Mouse (Mus musculus) stomach, postnatal 0 days (tissue): ENCODE data around the gene Dlgap3. TPM values are rescaled to one million over a fixed set of nuclear protein-coding genes. Genes with fewer than 3 reads are reported as not detected.
A peak's percentile ranks its signal among the peaks of the same experiment; 100 is the strongest.

Source experiments
- ATAC-seq: fragments of 200-750 bp; cut with Nextera tagmentation; 2 replicates; pipeline ENCODE4 v1.8.0; 2017; ENCODE audit not compliant: low FRiP score, low TSS enrichment
- DNase-seq: peaks from one replicate; pipeline ENCODE4 v3.0.0-alpha.2; 2016; ENCODE audit warnings: low spot score
- H3K27ac ChIP-seq: fragments of 300-500 bp; sonication (generic); replicated peaks from 2 replicates; pipeline ENCODE4 v1.5.1; 2014; ENCODE audit warnings: mild to moderate bottlenecking, control low read depth
- H3K27me3 ChIP-seq: fragments of 300-500 bp; sonication (generic); 2 replicates; pipeline ENCODE4 v1.6.1; 2014; ENCODE audit warnings: low read length; ENCODE audit not compliant: control insufficient read depth, insufficient read depth
- H3K36me3 ChIP-seq: fragments of 300-500 bp; sonication (generic); 2 replicates; pipeline ENCODE4 v1.6.1; 2014; ENCODE audit warnings: low read length, mixed read lengths; ENCODE audit not compliant: control insufficient read depth, insufficient read depth
- H3K4me1 ChIP-seq: fragments of 300-500 bp; sonication (generic); replicated peaks from 2 replicates; pipeline ENCODE4 v1.6.1; 2014; ENCODE audit warnings: antibody characterized with exemption; ENCODE audit not compliant: control insufficient read depth, insufficient read depth
- H3K4me2 ChIP-seq: fragments of 300-500 bp; sonication (generic); replicated peaks from 2 replicates; pipeline ENCODE4 v1.6.1; 2014; ENCODE audit warnings: low read depth, mild to moderate bottlenecking, control low read depth, moderate library complexity
- H3K4me3 ChIP-seq: fragments of 300-500 bp; sonication (generic); 2 replicates; pipeline ENCODE4 v1.5.1; 2014; ENCODE audit warnings: low read depth, low read length, control low read depth
- H3K9ac ChIP-seq: fragments of 300-500 bp; sonication (generic); 2 replicates; pipeline ENCODE4 v1.6.1; 2014; ENCODE audit warnings: mild to moderate bottlenecking, low read length, control low read depth, mixed read lengths
- H3K9me3 ChIP-seq: fragments of 300-500 bp; sonication (generic); 2 replicates; pipeline ENCODE4 v1.6.1; 2016; ENCODE audit warnings: low read length; ENCODE audit not compliant: control insufficient read depth
- CTCF ChIP-seq: IDR thresholded peaks from 2 replicates; pipeline ENCODE4 v1.5.1; 2016; ENCODE audit warnings: antibody characterized with exemption, low read depth, mild to moderate bottlenecking, moderate library complexity
- EP300 ChIP-seq: optimal IDR thresholded peaks from 2 replicates; pipeline ENCODE3; 2016; ENCODE audit warnings: antibody characterized with exemption
- WGBS: fragments of 180-500 bp; shearing (Covaris S2); extraction: QIAGEN DNeasy Blood & Tissue Kit; methylation state at CpG from one replicate; pipeline ENCODE4 v1.1.7; 2014; 5-methylcytosine and 5-hydroxymethylcytosine counted together
- polyA plus RNA-seq: library from polyadenylated mRNA; unstranded; fragments of >200 nt; fragmentation: Nextera tagmentation; extraction: Ambion mirVana; gene quantifications from 2 replicates; pipeline ENCODE4 v1.2.1, GENCODE M21; 2015

Dlgap3 gene
- polyA plus RNA-seq, 1 experiment from 2014 or later: 0.45 TPM

- Histone ChIP-seq H3K4me2 (no peak overlapping the region), H3K4me3 (no peak overlapping the region), H3K27me3 (peaks cover 5% of the 10 kb centered on the region; the same call in 1 of the 2 replicates), H3K9me3 (no peaks in the 10 kb centered on the region), H3K27ac (no peak overlapping the region), H3K9ac (no peak overlapping the region), H3K36me3 (no peaks in the 10 kb centered on the region), H3K4me1 (0 out of 2 replicates have a peak, but pooled peaks cover 3% of the 10 kb centered on the region)
- TF ChIP-seq EP300: no peak
- TF ChIP-seq CTCF: no peak
- DNase-seq (no peak), ATAC-seq (no peak)
- WGBS: 54% methylated on average over 4 of the region's 4 CpGs
Observed at GRCm38 (mm10) chr4:127171341-127171905, 2.4 kb downstream of the Dlgap3 start.

- no peak overlapping the region for H3K9ac ChIP-seq
- no peak overlapping the region for H3K4me3 ChIP-seq
- no peak overlapping the region for H3K27ac ChIP-seq
- no peaks in the 10 kb centered on the region for H3K36me3 ChIP-seq
- ATAC-seq (no peak), DNase-seq (no peak)
- WGBS: 24% methylated on average over 7 of the region's 7 CpGs
- peaks cover 5% of the 10 kb centered on the region; the same call in 1 of the 2 replicates for H3K27me3 ChIP-seq
- no peak for TF ChIP-seq EP300
- H3K4me2 ChIP-seq: no peak overlapping the region
- no peaks in the 10 kb centered on the region for H3K9me3 ChIP-seq
- H3K4me1 ChIP-seq: 0 out of 2 replicates have a peak, but pooled peaks cover 3% of the 10 kb centered on the region
Observed at GRCm38 (mm10) chr4:127172119-127172518, 3.1 kb downstream of the Dlgap3 start.

GRCm38 (mm10) chr4:127172614-127173013 lies 3.6 kb downstream of the Dlgap3 start:
- WGBS: 55% methylated on average over 4 of the region's 4 CpGs
- H3K4me2 ChIP-seq: no peak overlapping the region
- H3K4me3 ChIP-seq: no peak overlapping the region
- no peak for TF ChIP-seq CTCF
- no peak for TF ChIP-seq EP300
- DNase-seq (no peak), ATAC-seq (no peak)
- H3K9me3 ChIP-seq: no peaks in the 10 kb centered on the region
- H3K4me1 ChIP-seq: 0 out of 2 replicates have a peak, but pooled peaks cover 3% of the 10 kb centered on the region
- H3K36me3 ChIP-seq: no peaks in the 10 kb centered on the region
- no peak overlapping the region for H3K27ac ChIP-seq
- peaks cover 5% of the 10 kb centered on the region; the same call in 1 of the 2 replicates for H3K27me3 ChIP-seq
- no peak overlapping the region for H3K9ac ChIP-seq

- DNase-seq (peak; percentile 75), ATAC-seq (peak; percentile 47; the same call in 1 of the 2 replicates)
- Histone ChIP-seq H3K36me3 (no peaks in the 10 kb centered on the region), H3K9me3 (no peaks in the 10 kb centered on the region), H3K27ac (no peak overlapping the region), H3K4me1 (0 out of 2 replicates have a peak, but pooled peaks cover under 1% of the 10 kb centered on the region), H3K27me3 (peaks cover 2% of the 10 kb centered on the region; the same call in 1 of the 2 replicates), H3K4me2 (no peak overlapping the region), H3K9ac (no peak overlapping the region), H3K4me3 (no peak overlapping the region)
- WGBS: 2% methylated on average over 8 of the region's 8 CpGs
- TF ChIP-seq EP300: no peak
- TF ChIP-seq CTCF: no peak
Observed at GRCm38 (mm10) chr4:127173461-127173860, 4.5 kb downstream of the Dlgap3 start.

GRCm38 (mm10) chr4:127174075-127174899 lies 5.3 kb downstream of the Dlgap3 start:
- no peak overlapping the region for H3K4me3 ChIP-seq
- no peaks in the 10 kb centered on the region for H3K36me3 ChIP-seq
- DNase-seq: no peak
- no peak overlapping the region for H3K27ac ChIP-seq
- TF ChIP-seq EP300 (no peak), CTCF (no peak)
- no peak for ATAC-seq
- H3K4me2 ChIP-seq: no peak overlapping the region
- no peaks in the 10 kb centered on the region for H3K9me3 ChIP-seq
- H3K9ac ChIP-seq: no peak overlapping the region
- no peaks in the 10 kb centered on the region for H3K27me3 ChIP-seq
- no peaks in the 10 kb centered on the region for H3K4me1 ChIP-seq
- WGBS: 63% methylated on average over 8 of the region's 8 CpGs

- H3K4me1 ChIP-seq: no peaks in the 10 kb centered on the region
- no peak overlapping the region for H3K4me2 ChIP-seq
- H3K36me3 ChIP-seq: no peaks in the 10 kb centered on the region
- H3K4me3 ChIP-seq: no peak overlapping the region
- WGBS: 50% methylated on average over 4 of the region's 4 CpGs
- H3K9ac ChIP-seq: no peak overlapping the region
- H3K9me3 ChIP-seq: no peaks in the 10 kb centered on the region
- no peak overlapping the region for H3K27ac ChIP-seq
- H3K27me3 ChIP-seq: no peaks in the 10 kb centered on the region
- no peak for TF ChIP-seq EP300
- no peak for TF ChIP-seq CTCF
- DNase-seq (no peak), ATAC-seq (no peak)
Observed at GRCm38 (mm10) chr4:127174900-127175278, 5.9 kb downstream of the Dlgap3 start.
